In the genomic region with DNA sequence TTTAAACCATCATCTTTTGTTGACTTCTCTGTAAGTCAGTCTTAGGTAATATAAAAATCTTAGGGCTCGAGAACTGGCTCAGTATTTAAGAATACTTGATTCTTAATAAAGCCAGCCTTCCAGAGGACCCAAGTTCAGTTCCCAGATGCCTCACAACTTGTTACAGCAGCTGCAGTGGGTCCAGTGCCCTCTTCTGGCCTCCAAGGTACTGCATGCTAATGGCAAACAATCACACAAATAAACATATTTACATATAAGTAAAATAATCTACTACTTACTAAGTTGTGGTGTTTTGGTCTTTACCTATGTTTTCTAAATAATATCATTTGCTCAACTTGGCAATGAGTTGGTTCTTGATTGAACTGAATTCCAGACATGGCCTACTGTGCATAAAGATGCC, we compare ENCODE assay signal across 8 mouse cellular contexts. TPM values are rescaled to one million over a fixed set of nuclear protein-coding genes. Genes with fewer than 3 reads are reported as not detected.
DNase-seq lines count a peak whose midpoint lies in the region; ATAC-seq and TF ChIP-seq lines count a peak whose summit lies in the region.

No protein-coding gene starts in this region.

- peak overlapping the region; percentile 82 for H3K4me3 ChIP-seq in left cerebral cortex, adult 2 months
- peak overlapping the region; percentile 95; the same call in 1 of the 2 replicates for H3K4me3 ChIP-seq in intestine, postnatal 0 days (ENCODE audit: low read depth, low read length)
- H3K4me3 ChIP-seq in neural tube, embryonic 13.5 days = peak overlapping the region; percentile 89

- H3K36me3 ChIP-seq in intestine, postnatal 0 days (ENCODE audit: control insufficient read depth, insufficient read depth) = peaks cover 37% of the 10 kb centered on the region
- H3K36me3 ChIP-seq in neural tube, embryonic 13.5 days = peaks cover 51% of the 10 kb centered on the region

- no peak for DNase-seq in left cerebral cortex, adult 2 months (ENCODE audit: extremely low spot score in 1 of 2, low spot score in 2 of 2)
- no peak for DNase-seq in left cerebral cortex, adult 8-10 months (ENCODE audit: low spot score in 2 of 2)
- DNase-seq in c-Kit-positive CD71-positive TER-119-positive erythroid progenitor cells, embryonic 14.5 days (ENCODE audit: low spot score) = peak; percentile 37
- DNase-seq in frontal cortex, postnatal 36 days (ENCODE audit: low spot score in 2 of 2) = no peak
- no peak for DNase-seq in spleen, adult 12 weeks (ENCODE audit: low spot score)

- no peak for ATAC-seq in intestine, postnatal 0 days
- ATAC-seq in neural tube, embryonic 13.5 days (ENCODE audit: low read depth) = no peak
- no peak for ATAC-seq in frontal cortex, adult (ENCODE audit: low TSS enrichment)

- intact Hi-C loops in left cerebral cortex, adult 2 months (cut with DNase I) = no loop called here

- H3K4me1 ChIP-seq in intestine, postnatal 0 days (replicated peaks; ENCODE audit: control insufficient read depth, insufficient read depth, low read length) = no peaks in the 10 kb centered on the region
- peaks cover 15% of the 10 kb centered on the region for H3K4me1 ChIP-seq in neural tube, embryonic 13.5 days (replicated peaks)

- peak overlapping the region; percentile 62 for H3K4me2 ChIP-seq in intestine, postnatal 0 days (replicated peaks; ENCODE audit: low read depth)
- peak overlapping the region; percentile 56 for H3K4me2 ChIP-seq in neural tube, embryonic 13.5 days

- no peak overlapping the region for H3K9ac ChIP-seq in intestine, postnatal 0 days (ENCODE audit: low read depth, low read length)
- H3K9ac ChIP-seq in neural tube, embryonic 13.5 days = no peak overlapping the region

- peak; percentile 32 for TF ChIP-seq CTCF in left cerebral cortex, adult 2 months (IDR thresholded peaks at IDR 0.05)
- TF ChIP-seq CTCF in intestine, postnatal 0 days (IDR thresholded peaks at IDR 0.05; ENCODE audit: low read depth) = peak; percentile 59

- peaks cover 3% of the 10 kb centered on the region; the same call in 1 of the 2 replicates for H3K9me3 ChIP-seq in intestine, postnatal 0 days (ENCODE audit: control insufficient read depth)
- peaks cover 38% of the 10 kb centered on the region for H3K9me3 ChIP-seq in neural tube, embryonic 13.5 days

- 92% methylated on average over 1 of the region's 1 CpGs for WGBS in intestine, postnatal 0 days
- 96% methylated on average over 1 of the region's 1 CpGs for WGBS in neural tube, embryonic 13.5 days

- H3K27me3 ChIP-seq in intestine, postnatal 0 days (replicated peaks; ENCODE audit: control insufficient read depth, insufficient read depth, low read length) = no peaks in the 10 kb centered on the region
- H3K27me3 ChIP-seq in neural tube, embryonic 13.5 days = no peaks in the 10 kb centered on the region

- no peak overlapping the region for H3K27ac ChIP-seq in left cerebral cortex, adult 2 months
- H3K27ac ChIP-seq in intestine, postnatal 0 days (ENCODE audit: low read depth, low read length) = no peak overlapping the region
- no peak overlapping the region for H3K27ac ChIP-seq in neural tube, embryonic 13.5 days (replicated peaks)

RNA-seq across cellular contexts. Expression of a gene that starts 1.2 kb away (rescaled TPM):
- total RNA-seq in left cerebral cortex, adult 2 months (2021) = 10 to 100 TPM; 28.7 to 29.7 TPM
- total RNA-seq in left cerebral cortex, adult 8-10 months (2022) = 10 to 100 TPM; 27.2 to 32.5 (median 31.5) TPM
- polyA plus RNA-seq in intestine, postnatal 0 days (2015; fragmentation: Nextera tagmentation; extraction: Ambion mirVana) = 25.0 and 27.6 TPM in 2 replicates
- polyA plus RNA-seq in neural tube, embryonic 13.5 days (2015; fragmentation: Nextera tagmentation; extraction: Ambion mirVana) = 78.0 and 86.3 TPM in 2 replicates

RNA-seq across cellular contexts. Expression of a gene that starts 4.3 kb away (rescaled TPM):
- 10 to 100 TPM; 15.3 to 16.0 TPM for total RNA-seq in left cerebral cortex, adult 2 months (2021)
- total RNA-seq in left cerebral cortex, adult 8-10 months (2022) = 10 to 100 TPM; 16.0 to 18.4 (median 17.2) TPM
- 3.4 and 3.7 TPM in 2 replicates for polyA plus RNA-seq in intestine, postnatal 0 days (2015; fragmentation: Nextera tagmentation; extraction: Ambion mirVana)
- 18.8 and 22.6 TPM in 2 replicates for polyA plus RNA-seq in neural tube, embryonic 13.5 days (2015; fragmentation: Nextera tagmentation; extraction: Ambion mirVana)

RNA-seq across cellular contexts. Expression of a gene that starts 53.8 kb away (rescaled TPM):
- not detected for total RNA-seq in left cerebral cortex, adult 2 months (2021)
- under 1 TPM in 1 of 4 experiments, not detected in 3; 0.37 TPM for total RNA-seq in left cerebral cortex, adult 8-10 months (2022)
- polyA plus RNA-seq in intestine, postnatal 0 days (2015; fragmentation: Nextera tagmentation; extraction: Ambion mirVana) = not detected in 2 replicates
- not detected in 2 replicates for polyA plus RNA-seq in neural tube, embryonic 13.5 days (2015; fragmentation: Nextera tagmentation; extraction: Ambion mirVana)
